Mouse (Mus musculus) olfactory bulb, adult 2 months (tissue): Measurements from ENCODE around the gene Ptf1a.

Experiments used
- CTCF ChIP-seq: fragments of 200-500 bp; IDR thresholded peaks from 2 replicates; pipeline ENCODE4 v1.5.1; 2012; ENCODE audit warnings: low read depth, mild to moderate bottlenecking, low read length, moderate library complexity; ENCODE audit not compliant: insufficient read depth
- POLR2A ChIP-seq: fragments of 200-500 bp; IDR thresholded peaks from 2 replicates; pipeline ENCODE4 v1.6.1; 2012; ENCODE audit warnings: mild to moderate bottlenecking, low read depth, low read length, moderate library complexity; ENCODE audit not compliant: insufficient read depth

- TF ChIP-seq CTCF (no peak), POLR2A (no peak)
Measured at GRCm38 (mm10) chr2:19406531-19406930, 38.9 kb upstream of the Ptf1a start.
